Mouse (Mus musculus) lung, adult 2 months (tissue): ENCODE measurements at regions not wholly inside any gene's neighbourhood (a gene's known extent, or its start where the extent isn't known, plus 50 kb on each side); places are given as distances from the start of the nearest gene placed in this dataset.
A peak's percentile ranks its signal among the peaks of the same experiment; 100 is the strongest.

Source experiments
- DNase-seq: peaks from one replicate; pipeline ENCODE4 v3.0.0; 2022
- H3K4me1 ChIP-seq: fragments of 200-500 bp; 2 replicates; pipeline ENCODE4 v1.6.1; 2011; ENCODE audit warnings: low read length; ENCODE audit not compliant: control insufficient read depth, insufficient read depth
- H3K4me3 ChIP-seq: fragments of 200-500 bp; replicated peaks from 2 replicates; pipeline ENCODE3; 2011; ENCODE audit warnings: low read depth, mild to moderate bottlenecking, control low read depth, low read length; ENCODE audit errors: extremely low read depth
- CTCF ChIP-seq: fragments of 200-500 bp; IDR thresholded peaks from 2 replicates; pipeline ENCODE4 v1.5.1; 2011; ENCODE audit warnings: mild to moderate bottlenecking, low read length, control low read depth; ENCODE audit not compliant: insufficient read depth
- POLR2A ChIP-seq: fragments of 200-500 bp; IDR thresholded peaks from 2 replicates; pipeline ENCODE4 v1.6.1; 2011; ENCODE audit warnings: low read depth, mild to moderate bottlenecking, control low read depth, low read length, borderline replicate concordance; ENCODE audit errors: extremely low read depth
- WGBS: fragments of 180-500 bp; shearing (Covaris S2); methylation state at CpG from one replicate; pipeline ENCODE4 v1.1.7; 2018; 5-methylcytosine and 5-hydroxymethylcytosine counted together

DNA sequence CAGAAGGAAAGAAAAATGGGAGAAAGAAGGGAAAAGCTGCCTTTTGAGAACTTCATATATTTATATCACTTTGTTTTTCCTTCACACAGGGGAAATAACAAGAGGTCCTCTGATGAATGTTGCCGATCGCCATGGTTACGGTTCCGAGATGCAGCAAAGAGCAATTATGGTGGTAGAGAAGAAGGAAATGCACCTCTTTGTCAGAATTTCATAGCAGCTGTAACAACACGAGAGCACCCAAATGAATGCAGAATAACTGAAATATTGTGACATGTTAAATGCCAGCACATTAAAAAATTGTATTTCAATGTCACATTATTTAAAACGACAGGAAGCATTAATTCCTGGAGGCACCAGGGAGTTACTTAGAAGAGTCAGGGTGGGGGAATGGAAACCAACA lies 279.4 kb downstream of the Mctp2 start:
- no peak for TF ChIP-seq CTCF
- no peak for TF ChIP-seq POLR2A
- whole genome bisulfite sequencing, result 85% methylated on average over 6 of the region's 6 CpGs

DNA sequence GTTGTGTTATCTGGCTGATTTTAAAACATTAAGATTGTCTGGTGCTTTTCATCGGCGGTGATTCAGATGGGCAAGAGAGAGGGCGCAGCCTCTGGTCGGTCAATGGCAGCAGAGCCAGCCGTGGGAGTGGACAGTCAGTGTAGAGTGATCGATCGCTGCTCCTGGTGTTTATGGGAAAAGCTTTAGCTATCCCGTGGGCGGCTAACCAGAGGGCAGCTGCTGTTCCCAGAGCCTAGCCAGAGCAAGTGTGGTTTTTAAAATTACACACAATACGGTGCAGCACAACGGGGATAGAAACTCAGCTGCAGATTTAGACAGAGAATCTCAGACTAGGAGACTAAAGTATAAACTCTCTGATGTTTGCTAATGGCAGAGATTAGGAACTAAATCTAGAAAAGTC lies 297.3 kb downstream of the Mctp2 start:
- Histone ChIP-seq H3K4me1 (no peaks in the 10 kb centered on the region), H3K4me3 (no peak overlapping the region)
- WGBS, result 82% methylated on average over 11 of the region's 11 CpGs
- no peak for DNase-seq
- TF ChIP-seq POLR2A (no peak), CTCF (no peak)

More for the DNA sequence above, 279.4 kb downstream of the Mctp2 start:
- DNase-seq, result no peak
- Histone ChIP-seq H3K4me3 (no peak overlapping the region), H3K4me1 (no peaks in the 10 kb centered on the region)

GRCm38 (mm10) chr7:72004311-72004710 lies 302.1 kb downstream of the Mctp2 start:
- TF ChIP-seq POLR2A (no peak), CTCF (no peak)
- WGBS, result 84% methylated on average over 3 of the region's 3 CpGs

DNA sequence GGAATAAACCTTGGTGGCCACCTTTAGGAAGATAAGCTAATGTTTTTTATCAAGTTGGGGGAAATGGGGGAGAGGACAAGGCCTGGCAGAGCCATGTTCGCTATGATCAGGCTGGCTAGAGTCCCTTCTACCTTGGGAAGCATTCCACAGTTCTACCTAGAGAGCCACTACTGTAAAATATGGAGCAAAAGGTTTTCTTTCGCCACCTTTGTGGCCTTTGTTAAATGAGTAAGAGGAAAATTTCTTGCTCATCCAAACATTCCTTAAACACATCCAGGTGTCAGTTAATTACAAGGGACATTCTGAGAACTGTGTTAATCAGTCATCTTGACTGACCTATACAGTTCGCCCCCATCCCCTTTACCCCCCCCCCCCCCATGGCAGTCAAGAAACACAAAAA lies 313.9 kb downstream of the Mctp2 start:
- no peak overlapping the region for H3K4me3 ChIP-seq
- H3K4me1 ChIP-seq, result no peaks in the 10 kb centered on the region
- WGBS, result 85% methylated on average over 3 of the region's 3 CpGs

More at GRCm38 (mm10) chr7:72004311-72004710, 302.1 kb downstream of the Mctp2 start:
- no peak for DNase-seq
- Histone ChIP-seq H3K4me1 (no peaks in the 10 kb centered on the region), H3K4me3 (no peak overlapping the region)

GRCm38 (mm10) chr7:71991835-71992234 lies 314.6 kb downstream of the Mctp2 start:
- 60% methylated on average over 3 of the region's 3 CpGs for WGBS
- Histone ChIP-seq H3K4me3 (no peak overlapping the region), H3K4me1 (no peaks in the 10 kb centered on the region)
- DNase-seq, result no peak
- TF ChIP-seq CTCF, result no peak
- TF ChIP-seq POLR2A, result no peak

More for the DNA sequence above, 313.9 kb downstream of the Mctp2 start:
- no peak for DNase-seq
- TF ChIP-seq POLR2A, result no peak

DNA sequence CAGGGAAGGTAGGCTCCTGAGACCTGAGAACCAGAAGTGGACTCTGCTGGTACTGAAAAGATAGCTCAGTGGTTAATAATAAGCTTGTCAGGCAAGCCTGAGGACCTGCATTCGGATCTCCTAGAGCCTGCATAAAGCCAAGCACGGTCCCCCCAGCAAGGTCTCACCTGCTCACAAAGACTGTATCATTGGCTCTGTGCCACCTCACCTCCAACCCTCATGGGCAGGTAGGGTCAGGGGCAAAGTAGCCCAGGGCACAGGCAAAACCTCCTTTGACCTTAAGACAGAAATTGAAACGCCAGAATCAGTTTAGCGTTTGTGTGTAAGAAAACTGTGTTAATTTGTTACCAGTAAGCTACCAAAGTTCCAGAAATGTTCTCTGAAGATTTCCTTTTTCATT lies 315.2 kb downstream of the Mctp2 start:
- H3K4me3 ChIP-seq, result no peak overlapping the region
- TF ChIP-seq CTCF (no peak), POLR2A (no peak)
- WGBS, result 80% methylated on average over 4 of the region's 4 CpGs
- no peaks in the 10 kb centered on the region for H3K4me1 ChIP-seq
- no peak for DNase-seq

DNA sequence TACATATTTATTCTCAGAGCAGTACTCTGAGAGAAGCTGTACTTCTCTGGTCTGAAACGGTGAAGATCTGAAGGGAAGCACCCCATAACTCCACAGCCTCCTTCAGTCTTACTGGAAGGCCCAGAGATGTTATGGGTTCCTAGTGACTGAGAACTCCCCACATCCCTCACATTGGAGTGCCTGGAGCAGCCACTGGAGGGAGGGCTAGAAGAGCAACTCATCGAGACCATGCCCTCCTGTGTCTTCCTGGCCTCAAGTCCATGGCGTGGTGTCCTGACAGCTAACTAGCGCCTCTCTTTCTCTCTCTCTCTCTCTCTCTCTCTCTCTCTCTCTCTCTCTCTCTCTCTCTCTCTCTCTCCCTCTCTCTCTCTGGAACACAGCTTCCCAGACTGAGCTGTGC lies 340.4 kb downstream of the Mctp2 start:
- Histone ChIP-seq H3K4me3 (no peak overlapping the region), H3K4me1 (no peaks in the 10 kb centered on the region)
- TF ChIP-seq POLR2A (no peak), CTCF (0 out of 2 replicates have a peak, but pooled peaks have one; percentile 8)
- DNase-seq, result no peak
- 76% methylated on average over 4 of the region's 4 CpGs for WGBS

GRCm38 (mm10) chr7:71963456-71963855 lies 343.0 kb downstream of the Mctp2 start:
- DNase-seq, result no peak
- Histone ChIP-seq H3K4me1 (no peaks in the 10 kb centered on the region), H3K4me3 (no peak overlapping the region)
- TF ChIP-seq POLR2A, result no peak
- TF ChIP-seq CTCF, result peak; percentile 50; the same call in 1 of the 2 replicates
- WGBS, result 35% methylated on average over 4 of the region's 4 CpGs

GRCm38 (mm10) chr7:71962851-71963250 lies 343.6 kb downstream of the Mctp2 start:
- Histone ChIP-seq H3K4me3 (no peak overlapping the region), H3K4me1 (no peaks in the 10 kb centered on the region)
- no peak for DNase-seq
- no peak for TF ChIP-seq POLR2A
- TF ChIP-seq CTCF, result no peak
- 83% methylated on average over 3 of the region's 3 CpGs for WGBS

- DNase-seq, result peak; percentile 17
- no peak overlapping the region for H3K4me3 ChIP-seq
- H3K4me1 ChIP-seq, result no peaks in the 10 kb centered on the region
- WGBS, result 2% methylated on average over 11 of the region's 11 CpGs
- no peak for TF ChIP-seq CTCF
- no peak for TF ChIP-seq POLR2A
These were observed 345.8 kb downstream of the Mctp2 start for GRCm38 (mm10) chr7:71960453-71961230.
